Mouse (Mus musculus): Measurements from ENCODE around the gene Fancc.
"Not testable (repeated sequence)": the region's sequence is repeated elsewhere in the genome, so short reads cannot be mapped to it uniquely, and the experiment has no call there.

- TF ChIP-seq CTCF (conservative IDR thresholded peaks at IDR 0.05; ENCODE audit: low read length); NANOG (IDR thresholded peaks at IDR 0.05; ENCODE audit: borderline replicate concordance, low read length): not testable (repeated sequence)
These were observed 182.0 kb downstream of the Fancc start for GRCm38 (mm10) chr13:63315111-63315510.
